Mouse (Mus musculus) thymus, adult 2 months (tissue): ENCODE data around the gene Usf3. TPM values are rescaled to one million over a fixed set of nuclear protein-coding genes. Genes with fewer than 3 reads are reported as not detected.

Experiments used
- DNase-seq: peaks from one replicate; pipeline ENCODE4 v3.0.0; 2021
- H3K27ac ChIP-seq: fragments of 200-500 bp; 2 replicates; pipeline ENCODE4 v1.5.1; 2012; ENCODE audit warnings: low read length, control low read depth; ENCODE audit not compliant: control insufficient read depth, insufficient read depth
- H3K27me3 ChIP-seq: fragments of 200-500 bp; 2 replicates; pipeline ENCODE4 v1.6.1; 2012; ENCODE audit warnings: mild to moderate bottlenecking, low read length, moderate library complexity, mixed read lengths; ENCODE audit not compliant: control insufficient read depth, insufficient read depth
- H3K36me3 ChIP-seq: fragments of 200-500 bp; 2 replicates; pipeline ENCODE4 v1.6.1; 2012; ENCODE audit warnings: mild to moderate bottlenecking, low read length, moderate library complexity; ENCODE audit not compliant: control insufficient read depth, insufficient read depth
- H3K4me1 ChIP-seq: fragments of 200-500 bp; replicated peaks from 2 replicates; pipeline ENCODE4 v1.6.1; 2012; ENCODE audit warnings: low read length; ENCODE audit not compliant: control insufficient read depth, insufficient read depth
- H3K4me3 ChIP-seq: fragments of 200-500 bp; 2 replicates; pipeline ENCODE4 v1.5.1; 2012; ENCODE audit warnings: mild to moderate bottlenecking, low read length, control low read depth, moderate library complexity; ENCODE audit not compliant: control insufficient read depth, insufficient read depth
- CTCF ChIP-seq: fragments of 200-500 bp; IDR thresholded peaks from 2 replicates; pipeline ENCODE4 v1.5.1; 2012; ENCODE audit warnings: mild to moderate bottlenecking, control low read depth, low read length, moderate library complexity, borderline replicate concordance; ENCODE audit not compliant: control insufficient read depth, poor library complexity, insufficient read depth; ENCODE audit errors: extremely low read depth
- POLR2A ChIP-seq: fragments of 200-500 bp; IDR thresholded peaks from 2 replicates; pipeline ENCODE4 v1.6.1; 2012; ENCODE audit warnings: mild to moderate bottlenecking, low read length, control low read depth, moderate library complexity; ENCODE audit not compliant: control insufficient read depth, poor library complexity, insufficient read depth; ENCODE audit errors: extremely low read depth
- WGBS: fragments of 180-500 bp; shearing (Covaris S2); methylation state at CpG from one replicate; pipeline ENCODE4 v1.1.7; 2018; 5-methylcytosine and 5-hydroxymethylcytosine counted together
- polyA plus RNA-seq: library from polyadenylated mRNA; depleted of rRNA; stranded (reverse); fragments of >200 nt; gene quantifications from 2 replicates; pipeline ENCODE4 v1.2.3, GENCODE M21; 2012

The Usf3 gene
- polyA plus RNA-seq, 1 experiment, result 12.7 TPM

- no peak overlapping the region for H3K27ac ChIP-seq
- H3K27me3 ChIP-seq, result no peaks in the 10 kb centered on the region
- no peak for DNase-seq
- H3K4me1 ChIP-seq, result peaks cover 8% of the 10 kb centered on the region
- H3K36me3 ChIP-seq, result no peaks in the 10 kb centered on the region
- 49% methylated on average over 6 of the region's 6 CpGs for WGBS
- TF ChIP-seq CTCF (no peak), POLR2A (no peak)
- H3K4me3 ChIP-seq, result no peak overlapping the region
These were observed 31.6 kb upstream of the Usf3 start for GRCm38 (mm10) chr16:44141483-44141882.

- H3K4me3 ChIP-seq, result no peak overlapping the region
- no peaks in the 10 kb centered on the region for H3K27me3 ChIP-seq
- DNase-seq, result no peak
- TF ChIP-seq POLR2A, result no peak
- TF ChIP-seq CTCF, result no peak
- H3K4me1 ChIP-seq, result no peaks in the 10 kb centered on the region
- WGBS, result 98% methylated on average over 1 of the region's 1 CpGs
- no peak overlapping the region for H3K27ac ChIP-seq
- H3K36me3 ChIP-seq, result no peaks in the 10 kb centered on the region
These were observed 23.9 kb upstream of the Usf3 start for GRCm38 (mm10) chr16:44149002-44149767.

GRCm38 (mm10) chr16:44154497-44155057, 18.5 kb upstream of the Usf3 start:
- 78% methylated on average over 6 of the region's 6 CpGs for WGBS
- Histone ChIP-seq H3K4me1 (no peaks in the 10 kb centered on the region), H3K36me3 (peaks cover 8% of the 10 kb centered on the region)

GRCm38 (mm10) chr16:44159325-44159724, 13.7 kb upstream of the Usf3 start:
- 84% methylated on average over 7 of the region's 7 CpGs for WGBS
- Histone ChIP-seq H3K27me3 (no peaks in the 10 kb centered on the region), H3K4me3 (no peak overlapping the region), H3K27ac (no peak overlapping the region), H3K4me1 (no peaks in the 10 kb centered on the region), H3K36me3 (peaks cover 8% of the 10 kb centered on the region)
- no peak for TF ChIP-seq CTCF
- no peak for TF ChIP-seq POLR2A
- no peak for DNase-seq

More at GRCm38 (mm10) chr16:44154497-44155057, 18.5 kb upstream of the Usf3 start:
- no peak overlapping the region for H3K4me3 ChIP-seq
- no peak overlapping the region for H3K27ac ChIP-seq
- H3K27me3 ChIP-seq, result no peaks in the 10 kb centered on the region
- no peak for DNase-seq
- TF ChIP-seq POLR2A (no peak), CTCF (no peak)

- Histone ChIP-seq H3K4me3 (no peak overlapping the region), H3K27ac (no peak overlapping the region), H3K4me1 (no peaks in the 10 kb centered on the region), H3K36me3 (peaks cover 7% of the 10 kb centered on the region), H3K27me3 (no peaks in the 10 kb centered on the region)
- WGBS, result 95% methylated on average over 2 of the region's 2 CpGs
- TF ChIP-seq POLR2A (no peak), CTCF (no peak)
- DNase-seq, result no peak
These were observed 9.2 kb upstream of the Usf3 start for GRCm38 (mm10) chr16:44163831-44164230.

- no peak for TF ChIP-seq CTCF
- no peak for TF ChIP-seq POLR2A
- 84% methylated on average over 3 of the region's 3 CpGs for WGBS
These were observed 7.9 kb upstream of the Usf3 start for GRCm38 (mm10) chr16:44165182-44165581.

GRCm38 (mm10) chr16:44168990-44169389, 4.1 kb upstream of the Usf3 start:
- Histone ChIP-seq H3K4me1 (peaks cover 2% of the 10 kb centered on the region), H3K27me3 (no peaks in the 10 kb centered on the region), H3K27ac (no peak overlapping the region), H3K36me3 (no peaks in the 10 kb centered on the region), H3K4me3 (no peak overlapping the region)
- DNase-seq, result no peak
- WGBS, result 95% methylated on average over 4 of the region's 4 CpGs
- TF ChIP-seq CTCF (no peak), POLR2A (no peak)

More at GRCm38 (mm10) chr16:44165182-44165581, 7.9 kb upstream of the Usf3 start:
- H3K4me3 ChIP-seq, result no peak overlapping the region
- H3K36me3 ChIP-seq, result no peaks in the 10 kb centered on the region
- no peak overlapping the region for H3K27ac ChIP-seq
- DNase-seq, result no peak
- no peaks in the 10 kb centered on the region for H3K4me1 ChIP-seq
- no peaks in the 10 kb centered on the region for H3K27me3 ChIP-seq
